Mouse (Mus musculus) urinary bladder, postnatal 25 days (tissue): Measurements from ENCODE around the gene Fiz1.
"Not testable (repeated sequence)": the region's sequence is repeated elsewhere in the genome, so short reads cannot be mapped to it uniquely, and the experiment has no call there.

Experiments used
- DNase-seq: peaks from one replicate; pipeline ENCODE4 v3.0.0; 2022; ENCODE audit warnings: low spot score

The Fiz1 gene

DNA sequence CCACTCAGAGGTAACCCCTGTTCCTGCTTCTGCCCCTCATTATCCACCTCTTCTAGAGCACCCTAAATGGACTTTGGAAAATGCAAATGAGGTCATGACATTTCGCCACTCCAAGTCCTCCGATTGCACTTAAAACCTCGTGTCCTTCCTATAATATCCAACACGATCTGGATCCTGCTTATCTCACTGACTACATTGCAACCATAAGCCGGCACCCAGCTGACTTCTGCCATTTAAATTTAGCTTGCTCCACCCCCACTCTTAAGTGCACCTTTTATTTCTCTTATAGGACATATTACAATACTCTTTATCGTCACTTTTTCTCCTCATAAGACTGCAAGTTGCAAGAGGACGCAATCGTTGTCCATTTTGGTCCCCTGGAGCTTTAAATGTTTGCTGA is 23.0 kb upstream of the Fiz1 start:
- DNase-seq: no peak

DNA sequence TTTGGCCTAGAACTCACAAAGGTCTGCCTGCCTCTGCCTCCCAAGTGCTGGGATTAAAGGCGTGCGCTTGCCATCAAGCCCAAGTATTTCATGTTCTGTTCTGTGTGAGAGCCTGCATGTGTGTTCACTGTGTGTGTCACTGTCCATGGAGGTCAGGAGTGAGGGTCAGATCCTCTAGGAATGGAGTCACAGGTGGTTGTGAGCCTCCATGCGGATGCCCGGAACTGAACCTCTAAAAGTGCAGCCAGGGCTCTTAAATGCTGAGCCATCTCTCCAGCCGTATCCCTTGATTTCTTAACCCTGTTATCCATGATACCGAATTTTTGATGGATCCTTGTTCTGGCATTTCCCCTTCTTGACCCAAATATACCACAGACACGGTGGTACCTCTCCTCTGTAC is 22.5 kb upstream of the Fiz1 start:
- no peak for DNase-seq

DNA sequence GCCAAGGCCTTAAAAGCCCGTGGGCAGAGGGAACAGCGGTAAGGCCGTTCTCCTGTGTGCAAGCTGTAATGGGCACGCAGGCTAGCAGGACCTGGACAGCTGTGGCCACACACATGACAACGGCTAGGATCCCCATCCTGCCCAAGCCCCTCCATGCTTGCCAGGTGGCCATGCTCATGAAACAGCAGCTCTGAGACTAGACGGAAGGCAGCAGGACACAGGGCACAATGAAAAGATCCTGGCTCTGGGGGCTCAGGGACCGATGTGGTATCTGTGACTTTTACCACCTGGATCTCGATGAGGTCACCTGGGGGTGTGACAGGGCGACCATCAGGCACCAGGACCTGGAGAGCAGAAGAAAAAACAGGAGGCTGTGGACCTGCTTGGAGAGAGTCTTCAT is 21.6 kb upstream of the Fiz1 start:
- no peak for DNase-seq

DNA sequence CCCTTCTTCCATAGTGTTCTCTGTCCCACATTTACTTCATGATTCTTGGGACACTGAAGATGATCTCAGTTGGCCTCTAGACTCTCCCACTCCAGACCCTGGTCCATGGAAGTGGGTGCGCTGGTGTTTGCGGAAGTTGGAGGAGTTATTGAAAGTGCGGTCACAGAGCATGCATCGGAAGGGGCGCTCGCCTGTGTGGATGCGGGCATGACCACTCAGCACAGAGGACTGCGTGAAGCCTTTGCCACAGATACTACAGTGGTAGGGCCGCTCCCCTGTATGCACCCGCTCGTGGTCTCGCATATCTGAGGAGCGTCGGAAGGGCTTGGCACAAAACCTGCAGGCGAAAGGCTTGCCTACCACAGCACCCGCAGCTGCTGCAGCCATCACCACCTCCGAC is 21.1 kb upstream of the Fiz1 start:
- DNase-seq: no peak

DNA sequence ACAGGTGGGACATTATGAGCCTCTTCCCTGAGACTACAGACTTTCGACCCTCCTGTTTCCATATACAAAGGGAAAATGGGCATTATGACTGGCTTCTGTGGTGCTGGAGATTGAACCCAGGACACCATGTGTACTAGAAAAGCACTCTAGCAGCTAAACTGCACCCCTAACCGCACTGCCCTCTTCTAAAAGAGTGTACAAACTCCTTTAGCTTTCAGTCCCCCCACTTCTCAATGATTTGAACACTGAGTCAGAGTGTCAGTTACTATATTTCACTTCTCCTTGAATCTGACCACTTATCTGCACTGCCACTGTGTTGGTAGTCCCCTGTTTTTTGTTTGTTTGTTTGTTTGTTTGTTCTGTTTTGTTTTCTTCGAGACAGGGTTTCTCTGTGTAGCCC is 19.3 kb upstream of the Fiz1 start, which contains the start of gene 4632433K11Rik:
Gene 4632433K11Rik, plus strand, starts transcription at position 301 of the 400 bp plus-strand sequence.
- DNase-seq: no peak

DNA sequence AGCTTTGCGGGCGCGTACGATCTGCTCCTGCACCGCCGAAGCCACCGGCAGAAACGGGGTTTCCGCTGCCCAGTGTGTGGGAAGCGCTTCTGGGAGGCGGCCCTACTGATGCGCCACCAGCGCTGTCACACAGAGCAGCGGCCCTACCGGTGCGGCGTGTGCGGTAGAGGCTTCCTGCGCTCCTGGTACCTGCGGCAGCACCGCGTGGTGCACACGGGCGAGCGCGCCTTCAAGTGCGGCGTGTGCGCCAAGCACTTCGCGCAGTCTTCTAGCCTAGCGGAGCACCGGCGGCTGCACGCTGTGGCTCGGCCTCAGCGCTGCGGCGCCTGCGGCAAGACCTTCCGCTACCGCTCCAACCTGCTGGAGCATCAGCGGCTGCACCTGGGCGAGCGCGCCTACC is 17.0 kb upstream of the Fiz1 start:
- DNase-seq: no peak

DNA sequence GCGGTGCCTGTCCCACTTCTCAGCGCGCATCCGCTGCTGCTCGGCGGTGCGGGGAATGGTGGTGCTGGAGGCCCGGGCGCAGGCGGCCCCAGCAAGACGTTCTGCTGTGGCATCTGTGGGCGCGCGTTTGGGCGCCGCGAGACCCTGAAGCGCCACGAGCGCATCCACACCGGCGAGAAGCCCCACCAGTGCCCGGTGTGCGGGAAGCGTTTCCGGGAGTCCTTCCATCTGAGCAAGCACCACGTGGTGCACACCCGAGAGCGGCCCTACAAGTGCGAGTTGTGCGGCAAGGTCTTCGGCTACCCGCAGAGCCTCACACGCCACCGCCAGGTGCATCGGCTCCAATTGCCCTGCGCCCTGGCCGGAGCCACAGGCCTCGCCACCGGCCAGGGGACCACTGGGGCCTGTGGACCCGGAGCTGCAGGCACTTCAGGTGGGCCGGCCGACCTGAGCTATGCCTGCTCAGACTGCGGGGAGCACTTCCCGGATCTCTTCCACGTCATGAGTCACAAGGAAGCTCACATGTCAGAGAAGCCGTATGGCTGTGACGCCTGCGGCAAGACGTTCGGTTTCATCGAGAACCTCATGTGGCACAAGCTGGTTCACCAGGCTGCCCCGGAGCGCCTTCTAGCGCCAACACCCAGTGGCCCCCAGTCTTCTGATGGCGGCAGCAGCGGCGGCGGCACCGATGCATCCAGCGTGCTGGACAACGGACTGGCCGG is 16.2 kb upstream of the Fiz1 start:
- DNase-seq: no peak

DNA sequence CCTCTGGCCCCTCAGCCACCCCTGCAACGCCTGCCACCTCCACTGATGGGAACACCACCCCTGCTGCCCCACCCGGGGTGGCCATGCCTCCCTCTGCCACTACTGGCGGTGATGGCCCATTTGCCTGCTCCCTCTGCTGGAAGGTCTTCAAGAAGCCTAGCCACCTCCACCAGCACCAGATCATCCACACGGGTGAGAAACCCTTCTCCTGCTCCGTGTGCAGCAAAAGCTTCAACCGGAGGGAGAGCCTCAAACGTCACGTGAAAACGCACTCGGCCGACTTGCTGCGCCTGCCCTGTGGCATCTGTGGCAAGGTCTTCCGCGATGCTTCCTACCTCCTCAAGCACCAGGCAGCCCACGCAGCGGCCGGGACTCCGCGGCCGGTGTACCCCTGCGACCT is 15.4 kb upstream of the Fiz1 start:
- DNase-seq: no peak

DNA sequence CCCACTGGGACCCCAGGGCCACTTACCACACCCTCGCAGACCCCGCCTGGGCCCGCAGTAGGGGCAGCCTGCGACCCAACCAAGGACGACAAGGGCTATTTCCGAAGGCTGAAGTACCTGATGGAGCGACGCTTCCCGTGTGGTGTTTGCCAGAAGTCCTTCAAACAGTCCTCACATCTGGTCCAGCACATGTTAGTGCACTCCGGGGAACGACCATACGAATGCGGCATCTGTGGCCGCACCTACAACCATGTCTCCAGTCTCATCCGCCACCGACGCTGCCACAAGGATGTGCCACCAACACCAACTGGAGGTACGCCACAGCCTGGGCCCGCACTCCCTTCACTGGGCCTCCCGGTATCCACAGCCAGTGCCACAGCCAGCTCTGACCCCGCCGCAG is 15.0 kb upstream of the Fiz1 start:
- no peak for DNase-seq

DNA sequence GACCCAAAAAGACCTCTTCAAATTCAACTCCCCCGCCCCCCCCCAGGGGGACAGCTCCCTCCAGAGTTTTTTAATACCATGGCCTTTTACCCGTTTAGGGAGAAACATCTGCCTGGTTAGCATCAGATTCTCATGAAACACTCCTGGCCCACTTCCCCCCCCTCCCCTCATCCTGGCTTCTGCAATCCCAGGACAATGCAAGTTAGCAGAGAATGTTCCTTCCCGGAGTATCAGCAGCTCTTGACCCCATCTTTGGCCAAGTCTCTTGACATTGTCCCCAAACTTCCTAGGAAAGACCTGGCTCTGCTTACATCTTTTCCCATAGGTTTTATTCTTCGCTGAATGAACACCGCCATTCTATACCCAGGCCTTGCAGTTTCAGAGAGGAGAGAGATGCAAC is 6.7 kb upstream of the Fiz1 start:
- DNase-seq: no peak

DNA sequence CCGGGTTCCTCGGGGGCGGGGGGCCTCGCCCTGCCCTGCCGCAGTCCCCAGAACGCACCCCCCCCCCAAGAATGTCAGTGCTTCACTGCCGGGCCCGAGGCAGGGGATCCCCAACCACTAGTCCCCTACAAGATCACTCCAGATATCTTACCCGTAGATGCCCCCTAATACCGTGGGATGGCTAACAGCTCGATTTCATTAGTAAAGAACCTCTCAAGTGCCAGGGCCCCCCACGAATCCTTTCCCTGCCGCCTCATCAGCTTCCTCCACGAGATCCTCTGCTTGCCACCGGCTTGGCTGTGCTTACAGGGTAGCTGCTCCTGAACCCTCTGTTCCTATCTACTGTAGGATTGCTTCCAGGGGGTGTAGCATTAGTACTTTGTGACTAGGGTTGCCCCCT is 6.2 kb upstream of the Fiz1 start:
- peak; percentile 31 for DNase-seq

DNA sequence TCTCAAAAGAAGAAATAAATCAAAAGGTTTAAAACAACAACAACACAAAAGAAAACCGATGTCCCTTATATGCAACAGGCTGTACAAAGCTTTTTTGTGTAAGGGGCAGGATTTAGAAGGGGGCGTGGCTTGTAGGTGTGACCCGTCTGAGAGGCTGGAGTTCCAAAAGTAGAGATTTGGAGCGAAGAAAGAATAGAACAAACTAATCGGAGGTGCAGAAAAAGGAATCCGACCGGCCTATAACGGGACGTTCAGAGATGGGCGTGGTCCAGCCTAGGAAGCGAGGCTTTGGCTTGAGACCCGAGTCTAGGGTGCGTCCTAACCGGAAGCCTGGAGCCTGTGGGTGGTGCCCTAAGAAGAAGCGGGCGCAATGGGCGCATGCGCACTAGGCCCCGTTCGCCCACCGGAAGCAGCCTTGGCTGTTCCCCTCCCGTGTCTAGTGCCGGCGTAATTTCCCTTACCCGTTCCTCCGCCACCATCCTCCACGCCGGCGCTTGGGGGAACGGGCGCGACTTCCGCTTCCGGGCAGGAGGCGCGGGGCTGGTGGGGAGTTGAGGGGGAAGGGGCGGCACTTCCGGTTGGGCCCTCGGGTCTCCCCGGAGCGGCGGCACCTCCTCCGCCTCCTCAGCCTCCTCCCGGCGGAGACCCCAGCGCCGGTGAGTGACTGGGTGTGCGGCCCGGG is 5.6 kb upstream of the Fiz1 start, which contains the start of the genes Zfp865 and Ccdc106:
Gene Zfp865, plus strand, starts transcription at position 377 of the 682 bp plus-strand sequence.
Gene Ccdc106, plus strand, starts transcription at position 554 of the 682 bp plus-strand sequence.
- DNase-seq: peak; percentile 94

DNA sequence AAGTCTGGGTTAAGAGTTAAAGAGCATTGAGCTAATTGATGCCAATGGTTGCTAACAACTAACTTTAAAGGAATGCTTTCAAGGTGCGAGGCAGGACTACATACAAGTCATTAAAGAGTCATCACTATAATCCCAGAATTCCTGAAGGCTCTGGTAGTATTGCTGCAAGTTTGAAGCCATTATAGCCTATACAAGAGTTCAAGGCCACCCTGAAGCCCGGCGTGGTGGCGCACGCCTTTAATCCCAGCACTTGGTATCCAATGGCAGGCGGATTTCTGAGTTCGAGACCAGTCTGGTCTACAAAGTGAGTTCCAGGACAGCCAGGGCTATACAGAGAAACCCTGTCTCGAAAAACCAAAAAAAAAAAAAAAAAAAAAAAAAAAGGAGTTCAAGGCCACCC is 5.1 kb upstream of the Fiz1 start:
- DNase-seq: not testable (repeated sequence)

DNA sequence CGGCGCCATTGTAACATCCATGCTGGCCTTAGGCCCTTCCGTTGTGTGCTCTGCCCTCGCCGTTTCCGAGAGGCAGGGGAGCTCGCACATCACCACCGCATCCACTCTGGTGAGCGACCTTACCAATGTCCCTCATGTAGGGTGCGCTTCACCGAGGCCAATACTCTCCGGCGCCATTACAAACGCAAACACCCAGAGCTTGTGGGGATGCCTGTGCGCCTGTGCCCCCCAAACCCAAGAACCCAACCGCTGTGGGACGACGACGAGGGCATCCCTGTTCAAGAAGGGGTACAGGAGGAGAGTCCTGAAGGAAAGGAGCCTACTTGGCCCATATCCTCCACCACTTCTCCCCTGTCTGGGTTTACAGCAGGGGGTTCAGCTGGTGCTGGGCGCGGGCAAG is 3.4 kb upstream of the Fiz1 start:
- no peak for DNase-seq

DNA sequence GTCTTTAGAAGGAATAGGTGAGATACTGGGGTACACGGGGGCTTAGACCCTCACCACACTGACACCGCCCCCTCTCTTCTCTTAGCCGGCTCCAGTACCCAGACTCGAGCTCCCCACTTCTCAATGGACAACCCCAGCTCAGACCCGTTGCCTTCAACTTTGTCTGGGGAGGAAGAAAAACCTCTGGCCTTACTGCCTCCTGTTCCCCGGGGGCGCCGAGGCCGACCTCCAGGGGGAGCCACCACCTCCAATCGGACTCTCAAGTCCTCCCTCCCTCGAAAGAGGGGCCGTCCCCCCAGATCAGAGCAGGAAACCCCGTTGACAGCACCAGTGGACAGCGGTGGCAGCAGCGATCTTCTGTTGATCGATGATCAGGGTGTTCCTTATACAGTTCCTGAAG is 2.9 kb upstream of the Fiz1 start:
- DNase-seq: no peak

DNA sequence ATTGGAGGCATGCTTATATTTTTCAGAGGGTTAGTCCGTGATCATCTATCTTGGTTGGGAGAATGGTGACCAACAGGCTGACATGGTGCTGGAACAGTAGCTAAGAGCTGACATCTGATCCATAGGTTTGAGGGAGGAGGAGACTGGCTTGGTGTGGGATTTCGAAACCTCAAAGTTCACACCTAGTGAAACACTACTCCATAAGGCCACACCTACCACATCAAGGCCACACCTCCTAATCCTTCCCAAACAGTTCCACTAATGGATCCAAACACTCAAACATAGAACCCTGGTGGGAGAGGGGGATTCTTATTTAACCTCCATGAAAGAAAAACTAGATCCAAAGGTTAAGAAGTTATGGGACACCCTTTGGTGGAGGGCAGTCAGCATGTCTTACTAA is 2.4 kb upstream of the Fiz1 start:
- DNase-seq: no peak

DNA sequence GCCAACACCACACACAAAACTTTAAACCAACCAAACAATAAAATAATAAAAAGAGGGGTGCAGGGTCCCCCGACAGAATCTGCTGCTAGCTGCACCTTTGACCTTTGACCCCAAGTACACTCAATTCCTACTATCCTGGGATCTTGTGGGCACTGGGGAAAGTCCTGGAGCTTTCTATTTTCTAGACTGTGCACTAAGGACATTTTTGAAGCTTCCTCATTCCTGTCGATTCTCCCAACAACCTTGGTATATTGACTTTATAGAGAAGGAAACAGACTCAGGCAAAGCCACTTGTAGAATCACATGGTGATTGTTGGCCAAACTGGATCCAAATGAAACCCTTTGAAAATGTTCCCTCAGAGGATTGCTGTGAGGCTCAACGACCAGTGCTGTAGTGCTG is 1.6 kb upstream of the Fiz1 start:
- DNase-seq: no peak

DNA sequence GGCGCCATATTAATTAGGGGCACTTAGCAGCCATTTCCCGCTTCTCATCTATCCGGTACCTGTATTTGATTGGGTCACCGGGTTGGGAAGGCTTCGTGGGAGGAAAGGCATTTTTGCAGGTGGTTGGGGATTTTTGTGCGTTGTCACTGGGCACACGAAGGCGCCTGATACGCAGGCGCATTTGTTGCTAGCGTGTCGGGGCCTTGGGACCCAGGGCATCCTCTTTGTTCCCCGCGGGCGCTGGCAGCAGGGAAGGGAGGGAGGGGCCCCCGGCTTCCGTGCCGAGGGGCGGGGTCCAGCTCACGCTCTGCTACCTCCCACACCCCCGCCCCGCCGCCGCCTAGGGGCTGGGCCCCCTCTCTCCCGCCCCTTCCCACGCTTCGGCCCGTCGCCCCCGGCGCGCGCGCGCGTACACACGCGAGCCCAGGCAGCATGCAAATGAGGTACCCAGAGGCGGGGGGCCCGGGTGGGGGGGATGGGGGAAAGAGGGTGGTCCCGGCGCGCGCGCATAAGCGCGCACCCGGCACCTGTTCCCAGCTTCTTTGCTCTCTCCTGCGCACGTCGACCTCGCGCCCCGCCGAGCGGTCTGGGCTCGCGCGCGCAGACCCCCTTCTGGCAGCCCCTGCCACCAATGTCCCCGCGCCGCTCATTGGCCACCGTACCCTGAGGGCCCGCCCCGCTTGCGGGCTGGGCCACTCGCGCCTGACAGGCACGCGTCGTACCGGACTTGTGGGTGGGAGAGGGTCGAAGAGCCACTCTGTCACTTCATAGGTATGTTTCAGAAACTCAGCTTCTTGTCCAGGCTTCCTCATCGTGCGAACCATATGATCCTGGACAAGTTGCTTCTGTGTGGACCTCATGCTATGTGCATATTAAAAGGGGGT is 863 bp upstream of the Fiz1 start, which contains the start of gene Gm44973:
Gene Gm44973, plus strand, starts transcription at position 379 of the 884 bp plus-strand sequence.
- peak; percentile 89 for DNase-seq

DNA sequence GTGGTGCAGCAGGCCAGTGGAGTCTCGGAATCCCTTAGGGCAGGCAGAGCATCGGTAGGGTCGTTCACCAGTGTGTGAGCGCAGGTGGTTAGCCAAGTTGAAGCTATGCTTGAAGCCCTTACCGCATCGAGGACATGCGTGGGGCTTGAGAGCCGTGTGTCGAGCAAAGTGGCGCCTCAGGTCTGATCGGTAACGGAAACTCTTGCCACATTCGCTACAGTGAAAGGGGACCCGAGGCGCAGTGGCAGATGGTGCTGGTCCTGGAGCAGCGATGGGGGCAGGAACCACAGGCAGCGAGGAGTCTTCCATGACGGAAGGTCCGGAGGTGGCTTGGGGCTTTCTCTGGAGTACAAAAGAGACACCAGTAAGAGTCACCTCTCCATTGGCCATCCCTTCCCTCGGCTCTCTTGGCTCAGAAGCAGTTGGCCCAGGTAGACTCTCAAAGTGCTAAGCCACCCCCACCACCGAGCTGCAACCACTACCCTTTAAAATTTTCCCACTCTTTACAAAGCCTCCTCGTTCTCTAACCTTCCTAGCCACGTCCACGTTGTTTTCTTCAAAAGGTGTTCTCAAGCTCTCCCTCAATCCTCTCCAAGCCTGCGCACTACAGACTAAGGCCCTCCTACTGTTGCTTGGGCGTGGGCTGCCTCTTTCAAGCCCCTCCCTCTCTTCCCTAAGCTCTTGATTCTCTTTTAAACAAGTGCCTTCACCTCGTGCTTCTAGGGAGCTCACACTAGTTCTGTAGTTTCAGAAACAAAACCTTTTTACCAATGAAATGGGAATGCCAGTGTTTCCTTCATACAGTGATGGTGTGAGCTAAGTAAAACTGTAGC is 1.6 kb downstream of the Fiz1 start:
- DNase-seq: no peak

DNA sequence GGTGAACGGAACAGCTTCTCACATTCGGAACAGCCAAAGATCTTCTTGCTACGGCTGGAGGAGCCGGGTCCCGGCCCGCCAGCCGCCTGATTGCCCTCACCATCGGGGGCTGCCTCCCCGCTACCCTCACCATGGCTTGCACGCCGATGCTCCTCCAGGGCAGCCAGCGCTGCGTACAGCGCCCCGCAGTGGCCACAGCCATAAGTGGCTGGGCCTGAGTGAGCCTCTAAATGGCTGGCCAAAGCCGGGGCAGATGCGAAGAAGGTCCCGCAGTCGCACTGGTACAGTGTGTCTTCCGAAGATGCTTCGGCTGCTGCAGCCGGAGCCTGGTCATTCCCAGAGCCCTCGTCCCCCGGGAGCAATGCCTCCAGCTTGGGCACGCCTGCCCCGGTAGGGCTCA is 6.3 kb downstream of the Fiz1 start:
- DNase-seq: no peak

DNA sequence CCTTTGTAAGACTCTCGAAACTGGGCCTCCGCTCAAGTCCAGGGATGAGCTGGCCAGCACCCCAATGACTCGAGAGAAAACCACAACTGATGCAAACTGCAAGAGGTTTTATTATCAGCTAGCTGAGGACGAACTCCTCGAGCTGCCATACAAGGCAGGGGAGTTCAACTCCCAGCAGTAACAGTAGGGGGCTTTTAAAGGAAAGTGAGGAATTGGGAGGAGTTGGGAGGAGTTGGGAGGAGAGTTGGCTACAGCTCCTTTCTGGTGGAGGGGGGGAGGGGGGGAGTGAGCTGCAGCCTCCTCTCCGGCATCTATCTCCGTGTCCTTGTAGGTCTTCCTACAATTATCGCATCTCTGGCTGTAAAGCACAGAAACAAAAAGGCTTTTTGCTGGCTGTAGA is 11.6 kb downstream of the Fiz1 start:
- DNase-seq: not testable (repeated sequence)

DNA sequence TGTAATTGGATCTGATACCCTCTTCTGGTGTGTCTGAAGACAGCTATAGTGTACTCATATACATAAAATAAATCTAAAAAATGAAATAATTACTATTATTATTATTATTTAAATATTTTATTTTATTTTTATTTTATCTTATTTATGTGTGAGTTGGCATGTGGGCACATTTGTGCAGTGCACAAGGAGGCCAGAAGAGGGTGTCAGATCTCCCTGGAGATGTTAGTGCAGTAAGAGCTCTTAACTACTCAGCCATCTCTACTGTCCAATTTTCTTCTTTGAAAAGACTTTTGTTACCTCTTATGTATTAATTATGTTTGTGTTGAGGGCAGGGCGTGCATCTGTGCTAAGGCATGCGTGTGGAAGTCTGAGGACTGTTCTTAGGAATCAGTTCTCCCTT is 14.6 kb downstream of the Fiz1 start:
- no peak for DNase-seq
